Mouse (Mus musculus): ENCODE measurements around the gene Lmx1b.

Lmx1b gene

DNA sequence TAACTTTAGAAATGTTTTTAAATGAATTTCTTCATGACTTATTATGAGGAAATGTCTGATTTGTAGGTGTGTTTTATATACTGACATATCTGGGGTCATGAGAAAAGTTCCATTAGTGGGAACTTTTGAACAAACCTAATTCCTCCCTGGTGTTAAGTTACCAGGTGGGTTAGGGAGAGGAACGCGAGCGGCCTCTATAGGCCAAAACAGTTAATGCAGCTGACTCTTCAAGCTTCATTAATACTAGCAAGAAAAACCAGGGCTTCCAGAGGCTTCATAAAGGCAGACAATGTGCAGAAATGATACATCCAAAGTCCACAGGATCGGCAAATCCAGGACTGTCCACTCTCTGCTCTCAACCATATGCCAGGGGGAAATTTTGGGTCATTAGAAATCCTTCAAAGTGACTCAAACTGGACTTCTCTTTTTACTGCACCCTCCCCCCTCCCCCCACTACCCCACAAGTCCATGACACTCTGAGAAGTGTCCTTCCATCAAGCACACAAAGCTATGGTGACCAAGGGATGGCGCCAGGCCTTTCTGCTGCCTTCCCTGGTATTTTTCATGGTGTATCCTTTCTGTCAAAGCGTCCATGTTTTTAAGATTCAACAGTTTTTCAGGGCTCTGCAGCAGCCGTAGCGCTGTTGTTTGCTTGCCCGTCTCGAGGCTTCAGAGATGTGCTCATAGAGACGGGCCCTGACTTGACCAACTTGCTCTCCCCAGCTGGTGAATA, 97.4 kb downstream of the Lmx1b start:
- DNase-seq: peak; percentile 51

DNA sequence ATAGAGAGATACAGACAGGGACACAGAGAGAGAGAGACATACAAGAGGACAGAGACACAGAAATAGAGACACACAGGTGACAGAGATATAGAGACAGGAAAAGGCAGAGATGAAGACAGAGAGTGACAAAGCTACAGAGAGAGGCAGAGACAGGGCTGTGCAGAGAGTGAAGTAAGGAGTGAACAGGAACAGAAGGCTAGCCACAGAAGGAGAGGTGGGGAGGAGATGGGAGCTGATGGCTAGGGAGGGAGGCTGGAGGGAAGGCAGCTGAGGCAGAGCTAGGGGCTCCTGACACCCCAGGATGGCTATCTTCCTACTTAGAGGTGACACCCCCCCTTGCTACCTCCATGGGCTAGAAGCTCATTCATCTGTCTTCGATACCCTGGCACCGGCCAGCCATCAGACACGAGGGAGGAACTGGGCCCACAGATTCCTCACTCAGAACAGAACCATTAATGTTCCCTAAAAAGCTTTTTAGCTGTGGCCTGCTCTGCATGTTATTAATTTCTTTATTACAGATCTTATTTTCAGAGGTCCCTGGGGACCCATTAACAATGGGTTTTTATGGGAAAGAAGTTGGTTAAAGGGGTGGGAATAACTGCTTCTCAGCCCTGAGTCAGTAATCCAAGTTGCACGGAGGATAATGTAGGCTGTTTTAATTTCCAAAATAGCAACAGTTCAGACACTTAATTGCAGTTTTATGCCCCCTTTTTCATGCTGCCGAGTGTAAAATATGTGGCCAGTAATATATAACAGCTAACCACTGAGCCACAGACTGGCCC, 114.8 kb downstream of the Lmx1b start:
- no peak for DNase-seq

DNA sequence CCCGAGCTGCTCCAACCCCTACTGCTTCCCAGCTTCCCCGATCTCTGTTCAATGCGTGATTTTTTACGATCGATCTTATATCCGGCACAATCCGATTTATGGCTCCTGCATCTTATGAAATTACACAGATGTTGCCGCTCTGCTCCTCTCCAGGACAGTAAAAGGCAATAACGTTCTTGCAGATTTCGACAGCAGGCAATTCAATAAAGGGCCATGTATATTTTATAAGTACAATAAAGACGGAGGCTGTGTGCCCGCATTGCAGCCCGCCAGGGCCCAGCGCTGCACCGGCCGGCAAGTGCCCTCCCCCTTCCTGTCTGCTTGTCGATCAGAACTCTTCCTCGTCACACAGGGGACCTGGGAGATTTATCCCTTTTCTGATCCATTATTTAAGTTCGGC, 124.5 kb downstream of the Lmx1b start:
- DNase-seq: no peak

GRCm38 (mm10) chr2:33515431-33515830, 124.9 kb downstream of the Lmx1b start:
- no peak for DNase-seq
